Mouse (Mus musculus) hindbrain, embryonic 10.5 days (tissue): ENCODE measurements around the gene Zfp968. TPM values are rescaled to one million over a fixed set of nuclear protein-coding genes. Genes with fewer than 3 reads are reported as not detected.
"Not testable (repeated sequence)": the region's sequence is repeated elsewhere in the genome, so short reads cannot be mapped to it uniquely, and the experiment has no call there.

Source experiments
- DNase-seq: peaks from one replicate; pipeline ENCODE4 v3.0.0-alpha.2; 2017; ENCODE audit warnings: low spot score
- H3K27ac ChIP-seq: fragments of 300-500 bp; sonication (generic); 2 replicates; pipeline ENCODE4 v1.5.1; 2016; ENCODE audit warnings: mild to moderate bottlenecking, moderate library complexity
- H3K27me3 ChIP-seq: fragments of 300-500 bp; sonication (generic); 2 replicates; pipeline ENCODE4 v1.6.1; 2016; ENCODE audit warnings: mild to moderate bottlenecking; ENCODE audit not compliant: poor library complexity, insufficient read depth, severe bottlenecking
- H3K36me3 ChIP-seq: fragments of 300-500 bp; sonication (generic); 2 replicates; pipeline ENCODE4 v1.6.1; 2016; ENCODE audit warnings: mild to moderate bottlenecking, moderate library complexity
- H3K4me1 ChIP-seq: fragments of 300-500 bp; sonication (generic); replicated peaks from 2 replicates; pipeline ENCODE4 v1.6.1; 2016; ENCODE audit warnings: mild to moderate bottlenecking
- H3K4me3 ChIP-seq: fragments of 300-500 bp; sonication (generic); 2 replicates; pipeline ENCODE4 v1.5.1; 2016; ENCODE audit warnings: mild to moderate bottlenecking, moderate library complexity
- H3K9me3 ChIP-seq: fragments of 300-500 bp; sonication (generic); 2 replicates; pipeline ENCODE4 v1.6.1; 2016; ENCODE audit warnings: mild to moderate bottlenecking, moderate library complexity
- WGBS: fragments of 180-500 bp; shearing (Covaris S2); methylation state at CpG from one replicate; pipeline ENCODE4 v1.1.7; 2016; 5-methylcytosine and 5-hydroxymethylcytosine counted together
- polyA plus RNA-seq: library from polyadenylated mRNA; unstranded; fragments of >200 nt; fragmentation: Nextera tagmentation; extraction: Ambion mirVana; gene quantifications from 2 replicates; pipeline ENCODE4 v1.2.1, GENCODE M21; 2016

Zfp968 gene
- polyA plus RNA-seq = 4.1 and 6.7 TPM in 2 replicates

GRCm38 (mm10) chr2:175372136-175372535 is at the start of gene Zfp968:
Zfp968 (plus strand) TSS chr2:175372436.
- H3K4me3 ChIP-seq, H3K27ac ChIP-seq, H3K36me3 ChIP-seq, DNase-seq, H3K27me3 ChIP-seq, H3K9me3 ChIP-seq, H3K4me1 ChIP-seq: not testable (repeated sequence)
- no CpG with 5 or more reads among the region's 6 CpGs for WGBS

DNA sequence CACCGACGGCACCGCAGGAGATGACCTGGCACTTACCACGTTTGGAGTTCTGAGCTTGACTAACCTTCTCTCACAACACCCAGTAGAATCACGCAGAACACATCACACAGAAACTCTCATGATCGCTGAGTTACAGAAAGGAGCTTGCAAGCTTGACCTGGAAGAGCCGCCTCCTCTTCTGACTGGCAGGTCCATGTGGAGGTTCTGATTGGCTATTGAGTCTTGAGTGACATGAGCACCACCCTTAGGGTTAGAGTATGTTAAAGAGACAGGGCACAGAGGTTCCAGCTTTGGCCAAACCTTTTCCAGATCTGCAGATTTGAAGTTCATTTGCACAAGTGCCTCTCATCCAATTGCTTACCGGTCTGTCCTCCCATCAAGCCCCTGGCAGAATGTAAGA is 34.1 kb upstream of the Zfp968 start, which contains the start of gene Gm4631:
Gene Gm4631, minus strand, starts transcription at position 101 of the 400 bp plus-strand sequence.
- not testable (repeated sequence) for H3K4me1 ChIP-seq, H3K27me3 ChIP-seq, DNase-seq, H3K4me3 ChIP-seq, H3K9me3 ChIP-seq, H3K36me3 ChIP-seq, H3K27ac ChIP-seq
- no CpG with 5 or more reads among the region's 8 CpGs for WGBS

Other genes with a start within 250 kb of the Zfp968 start
- 4.9 and 7.1 TPM in 2 replicates for gene Gm14399, start 230.4 kb upstream of the Zfp968 start, polyA plus RNA-seq
- 0.29 and 0.51 TPM in 2 replicates for gene Gm14443, start 196.6 kb upstream of the Zfp968 start, polyA plus RNA-seq
- gene Gm14391, start 165.5 kb upstream of the Zfp968 start, polyA plus RNA-seq = 8.3 TPM in 2 replicates
- gene Gm14440, start 97.3 kb upstream of the Zfp968 start, polyA plus RNA-seq = 0.73 and 5.6 TPM in 2 replicates
- 9.6 and 18.8 TPM in 2 replicates for gene Gm4631, start 34.2 kb upstream of the Zfp968 start, polyA plus RNA-seq
- 16.6 and 29.0 TPM in 2 replicates for gene Gm4724, start 63.4 kb downstream of the Zfp968 start, polyA plus RNA-seq
- gene Zfp965, start 97.5 kb downstream of the Zfp968 start, polyA plus RNA-seq = 4.6 and 6.5 TPM in 2 replicates